Mouse (Mus musculus): ENCODE data around the gene Inmt. TPM values are rescaled to one million over a fixed set of nuclear protein-coding genes. Genes with fewer than 3 reads are reported as not detected.
"Not testable (repeated sequence)": the region's sequence is repeated elsewhere in the genome, so short reads cannot be mapped to it uniquely, and the experiment has no call there.

Gene Inmt
- polyA plus RNA-seq, 1 experiment from 2014 or later = 5.9 TPM

- H3K4me3 ChIP-seq (replicated peaks) = no peak overlapping the region
- no peaks in the 10 kb centered on the region for H3K9me3 ChIP-seq (replicated peaks)
- no peak overlapping the region for H3K9ac ChIP-seq
- H3K4me2 ChIP-seq = no peak overlapping the region
- no peaks in the 10 kb centered on the region for H3K4me1 ChIP-seq
- no peak for ATAC-seq (replicated peaks; ENCODE audit: low FRiP score)
- H3K27me3 ChIP-seq = no peaks in the 10 kb centered on the region
- no peaks in the 10 kb centered on the region for H3K36me3 ChIP-seq
- no peak overlapping the region for H3K27ac ChIP-seq
Measured at GRCm38 (mm10) chr6:55189406-55189805, 14.6 kb upstream of the Inmt start.

GRCm38 (mm10) chr6:55187827-55188226, 13.0 kb upstream of the Inmt start:
- 95% methylated on average over 17 of the region's 17 CpGs for WGBS
- H3K4me2 ChIP-seq; H3K9me3 ChIP-seq (replicated peaks); H3K4me3 ChIP-seq (replicated peaks); H3K27ac ChIP-seq; H3K27me3 ChIP-seq; H3K9ac ChIP-seq; H3K36me3 ChIP-seq; ATAC-seq (replicated peaks; ENCODE audit: low FRiP score); H3K4me1 ChIP-seq: not testable (repeated sequence)

GRCm38 (mm10) chr6:55182655-55183430, 8.0 kb upstream of the Inmt start:
- Histone ChIP-seq H3K9ac (no peak overlapping the region), H3K36me3 (no peaks in the 10 kb centered on the region), H3K4me3 (replicated peaks) (no peak overlapping the region), H3K27me3 (no peaks in the 10 kb centered on the region), H3K4me1 (peaks cover 6% of the 10 kb centered on the region; the same call in 1 of the 2 replicates), H3K4me2 (no peak overlapping the region), H3K27ac (no peak overlapping the region), H3K9me3 (replicated peaks) (no peaks in the 10 kb centered on the region)
- no peak for ATAC-seq (replicated peaks; ENCODE audit: low FRiP score)
- 82% methylated on average over 1 of the region's 1 CpGs for WGBS

GRCm38 (mm10) chr6:55179560-55179959, 4.7 kb upstream of the Inmt start:
- 52% methylated on average over 7 of the region's 7 CpGs for WGBS
- no peaks in the 10 kb centered on the region for H3K27me3 ChIP-seq

DNA sequence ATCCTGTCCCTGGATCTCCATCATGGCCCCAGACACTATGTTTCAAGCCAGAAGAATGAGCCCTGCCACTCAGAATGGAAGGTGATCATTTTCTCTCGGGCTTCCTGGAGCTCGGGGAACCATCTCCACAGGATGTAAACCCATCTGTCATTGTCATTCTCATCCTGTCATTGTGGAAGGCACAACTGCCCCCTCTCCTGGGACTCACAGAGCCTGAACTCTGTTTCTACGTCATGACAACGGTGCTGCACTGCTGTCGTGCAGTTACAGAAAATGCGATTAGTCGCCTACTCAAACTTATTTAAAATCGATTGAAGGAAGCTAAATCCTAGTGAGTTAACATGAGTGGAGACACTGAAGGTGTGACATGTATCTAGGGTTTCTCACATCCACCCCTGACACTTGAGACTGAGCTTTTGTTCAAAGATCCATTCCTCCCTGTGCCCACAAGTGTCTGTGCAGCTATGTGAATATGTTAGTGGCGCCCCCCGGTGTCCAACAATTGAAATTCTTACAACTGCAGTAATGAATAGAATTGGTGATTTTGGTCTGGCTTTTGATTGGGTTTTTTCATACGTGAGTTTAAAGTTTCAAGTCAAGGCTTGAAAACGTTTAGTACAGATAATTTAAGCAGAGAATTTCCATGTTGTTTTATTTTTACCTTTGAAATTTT, 2.4 kb upstream of the Inmt start:
- H3K36me3 ChIP-seq = no peaks in the 10 kb centered on the region
- no peak for ATAC-seq (replicated peaks; ENCODE audit: low FRiP score)

More at GRCm38 (mm10) chr6:55179560-55179959, 4.7 kb upstream of the Inmt start:
- Histone ChIP-seq H3K9me3 (replicated peaks) (no peaks in the 10 kb centered on the region), H3K27ac (no peak overlapping the region), H3K4me1 (peaks cover 29% of the 10 kb centered on the region), H3K4me2 (no peak overlapping the region), H3K36me3 (no peaks in the 10 kb centered on the region), H3K9ac (no peak overlapping the region), H3K4me3 (replicated peaks) (no peak overlapping the region)
- no peak for ATAC-seq (replicated peaks; ENCODE audit: low FRiP score)

DNA sequence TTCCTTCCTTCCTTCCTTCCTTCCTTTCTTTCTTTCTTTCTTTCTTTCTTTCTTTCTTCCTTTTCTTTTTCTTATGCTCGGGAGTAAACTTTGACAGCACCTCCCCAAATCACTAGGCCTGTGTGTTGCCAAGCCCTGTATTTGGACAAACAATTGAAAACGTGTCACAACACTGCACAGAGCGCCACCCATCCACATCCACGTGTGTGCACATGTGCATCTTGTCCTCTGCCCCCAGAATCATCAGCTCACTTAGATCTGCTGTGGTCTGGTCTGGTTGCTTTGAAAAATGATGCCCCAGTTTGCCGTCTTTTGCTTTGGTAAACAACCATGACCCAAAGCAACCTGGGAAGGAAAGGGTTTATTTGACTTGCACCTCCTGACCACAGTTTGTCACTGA, 1.0 kb upstream of the Inmt start:
- WGBS = 32% methylated on average over 5 of the region's 5 CpGs
- Histone ChIP-seq H3K36me3 (no peaks in the 10 kb centered on the region), H3K9ac (no peak overlapping the region), H3K4me3 (replicated peaks) (no peak overlapping the region), H3K4me2 (no peak overlapping the region), H3K27me3 (no peaks in the 10 kb centered on the region), H3K9me3 (replicated peaks) (no peaks in the 10 kb centered on the region), H3K4me1 (peaks cover 40% of the 10 kb centered on the region), H3K27ac (peak overlapping the region; percentile 54)
- ATAC-seq (replicated peaks; ENCODE audit: low FRiP score) = no peak

More for the DNA sequence above, 2.4 kb upstream of the Inmt start:
- WGBS = 40% methylated on average over 12 of the region's 12 CpGs
- H3K9ac ChIP-seq = no peak overlapping the region
- H3K27ac ChIP-seq = no peak overlapping the region
- no peaks in the 10 kb centered on the region for H3K9me3 ChIP-seq (replicated peaks)
- H3K4me1 ChIP-seq = peaks cover 40% of the 10 kb centered on the region
- no peak overlapping the region for H3K4me3 ChIP-seq (replicated peaks)
- no peak overlapping the region for H3K4me2 ChIP-seq
- H3K27me3 ChIP-seq = no peaks in the 10 kb centered on the region

- peaks cover 40% of the 10 kb centered on the region for H3K4me1 ChIP-seq
- peak overlapping the region; percentile 68 for H3K27ac ChIP-seq
- H3K36me3 ChIP-seq = no peaks in the 10 kb centered on the region
- no peak overlapping the region for H3K4me3 ChIP-seq (replicated peaks)
- 0 out of 2 replicates have a peak, but pooled peaks have one; percentile 15 for ATAC-seq (replicated peaks; ENCODE audit: low FRiP score)
- H3K9ac ChIP-seq = no peak overlapping the region
- H3K4me2 ChIP-seq = no peak overlapping the region
- no peaks in the 10 kb centered on the region for H3K27me3 ChIP-seq
- H3K9me3 ChIP-seq (replicated peaks) = no peaks in the 10 kb centered on the region
- 35% methylated on average over 2 of the region's 2 CpGs for WGBS
Measured at GRCm38 (mm10) chr6:55175456-55175855, 613 bp upstream of the Inmt start.

- no peak overlapping the region for H3K9ac ChIP-seq
- H3K4me2 ChIP-seq = no peak overlapping the region
- peaks cover 35% of the 10 kb centered on the region for H3K4me1 ChIP-seq
- H3K9me3 ChIP-seq (replicated peaks) = no peaks in the 10 kb centered on the region
- H3K27ac ChIP-seq = peak overlapping the region; percentile 68; the same call in 1 of the 2 replicates
- 14% methylated on average over 3 of the region's 3 CpGs for WGBS
- no peak for ATAC-seq (replicated peaks; ENCODE audit: low FRiP score)
- no peaks in the 10 kb centered on the region for H3K27me3 ChIP-seq
- H3K4me3 ChIP-seq (replicated peaks) = no peak overlapping the region
- H3K36me3 ChIP-seq = no peaks in the 10 kb centered on the region
Measured at GRCm38 (mm10) chr6:55173941-55174349, 898 bp downstream of the Inmt start.

DNA sequence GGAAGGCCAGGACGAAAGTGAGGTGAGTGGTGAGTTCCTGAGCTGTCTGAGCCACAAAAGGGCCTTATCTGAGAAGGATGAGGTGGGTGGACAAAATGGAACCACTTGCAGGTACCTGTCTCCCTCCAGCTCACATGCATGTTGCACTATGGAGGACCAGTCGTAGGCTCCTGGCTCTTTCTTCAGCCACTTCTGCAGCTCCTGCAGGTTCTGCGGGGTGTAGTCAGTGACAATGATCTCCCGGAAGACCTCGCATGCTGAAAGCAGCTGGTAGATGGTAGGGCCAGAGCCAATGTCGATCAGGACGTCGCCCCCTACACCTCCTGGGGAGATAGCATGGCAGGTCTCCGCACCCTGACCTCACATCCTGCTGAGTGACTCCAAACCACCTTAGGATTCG, 1.7 kb downstream of the Inmt start:
- H3K9me3 ChIP-seq (replicated peaks) = no peaks in the 10 kb centered on the region
- H3K4me3 ChIP-seq (replicated peaks) = no peak overlapping the region
- no peak overlapping the region for H3K9ac ChIP-seq
- H3K4me1 ChIP-seq = peaks cover 35% of the 10 kb centered on the region
- no peaks in the 10 kb centered on the region for H3K27me3 ChIP-seq
- no peak overlapping the region for H3K4me2 ChIP-seq
- 67% methylated on average over 10 of the region's 10 CpGs for WGBS
- ATAC-seq (replicated peaks; ENCODE audit: low FRiP score) = no peak
- no peaks in the 10 kb centered on the region for H3K36me3 ChIP-seq
- no peak overlapping the region for H3K27ac ChIP-seq

GRCm38 (mm10) chr6:55171638-55172037, 3.2 kb downstream of the Inmt start:
- Histone ChIP-seq H3K4me2 (no peak overlapping the region), H3K4me1 (peaks cover 29% of the 10 kb centered on the region), H3K27me3 (0 out of 2 replicates have a peak, but pooled peaks cover 8% of the 10 kb centered on the region), H3K9ac (no peak overlapping the region), H3K27ac (no peak overlapping the region), H3K9me3 (replicated peaks) (no peaks in the 10 kb centered on the region), H3K4me3 (replicated peaks) (no peak overlapping the region), H3K36me3 (no peaks in the 10 kb centered on the region)
- 60% methylated on average over 4 of the region's 4 CpGs for WGBS
- no peak for ATAC-seq (replicated peaks; ENCODE audit: low FRiP score)

DNA sequence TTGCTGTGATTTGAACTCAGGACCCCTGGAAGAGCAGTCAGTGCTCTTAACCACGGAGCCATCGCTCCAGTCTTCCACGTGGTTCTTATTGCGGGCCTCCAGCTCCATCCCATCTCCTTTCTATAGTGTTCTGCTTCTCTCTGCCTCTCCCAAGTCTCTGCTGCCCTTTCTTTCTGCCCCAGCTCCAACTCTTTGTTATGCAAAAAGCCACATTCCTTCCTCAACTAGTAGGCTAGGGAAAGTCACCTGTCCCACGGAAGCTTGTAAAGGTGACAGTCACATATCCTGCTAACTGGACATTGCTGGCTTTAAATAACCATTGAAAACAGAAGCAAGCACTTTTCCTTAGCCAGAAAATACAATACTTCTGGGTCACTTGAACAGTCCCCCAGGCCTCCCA, 5.0 kb downstream of the Inmt start:
- ATAC-seq (replicated peaks; ENCODE audit: low FRiP score) = no peak
- H3K9ac ChIP-seq = no peak overlapping the region
- H3K4me3 ChIP-seq (replicated peaks) = no peak overlapping the region
- H3K27ac ChIP-seq = no peak overlapping the region
- 72% methylated on average over 5 of the region's 5 CpGs for WGBS
- no peaks in the 10 kb centered on the region for H3K36me3 ChIP-seq
- no peak overlapping the region for H3K4me2 ChIP-seq
- H3K27me3 ChIP-seq = peaks cover 10% of the 10 kb centered on the region
- no peaks in the 10 kb centered on the region for H3K9me3 ChIP-seq (replicated peaks)
- peaks cover 14% of the 10 kb centered on the region for H3K4me1 ChIP-seq

DNA sequence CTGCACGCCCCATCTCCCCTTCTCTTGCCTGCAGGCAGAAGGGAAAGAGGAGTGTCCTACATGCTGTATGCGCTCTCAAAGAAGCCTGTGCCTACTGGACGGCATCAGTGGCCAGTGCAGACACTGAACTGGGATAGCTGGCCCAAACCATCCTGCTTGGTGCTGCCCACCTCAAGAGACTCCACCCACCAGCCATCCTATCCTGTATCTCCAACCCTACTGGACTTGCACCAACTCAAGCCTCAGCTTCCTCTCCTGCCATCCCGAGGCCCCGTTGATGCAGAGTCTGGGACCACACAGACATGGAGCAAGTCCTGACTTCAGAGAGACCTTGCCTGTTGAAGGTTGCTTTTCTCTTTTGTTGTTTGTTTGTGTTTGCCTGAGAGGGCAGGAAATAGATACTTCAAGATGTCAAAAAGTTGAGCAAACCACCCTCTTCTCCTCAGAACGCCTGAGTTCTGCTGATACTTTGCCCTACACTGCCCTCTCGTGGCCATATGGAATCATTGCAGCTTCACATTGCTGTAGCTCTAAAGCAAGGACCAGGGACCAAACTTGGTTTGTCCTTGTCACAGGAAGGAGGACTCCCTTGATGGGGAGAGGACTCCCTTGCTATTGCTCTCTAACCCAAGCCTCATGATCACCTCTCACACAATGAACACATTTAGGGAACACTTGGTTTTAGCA, 7.9 kb downstream of the Inmt start:
- Histone ChIP-seq H3K9ac (no peak overlapping the region), H3K9me3 (replicated peaks) (no peaks in the 10 kb centered on the region), H3K27me3 (peaks cover 13% of the 10 kb centered on the region), H3K27ac (no peak overlapping the region), H3K4me2 (no peak overlapping the region), H3K4me3 (replicated peaks) (no peak overlapping the region), H3K36me3 (no peaks in the 10 kb centered on the region), H3K4me1 (no peaks in the 10 kb centered on the region)
- 57% methylated on average over 7 of the region's 7 CpGs for WGBS
- ATAC-seq (replicated peaks; ENCODE audit: low FRiP score) = 0 out of 2 replicates have a peak, but pooled peaks have one; percentile 33
